Mouse (Mus musculus) adrenal gland, adult (tissue): ENCODE measurements at regions not wholly inside any gene's neighbourhood (a gene's known extent, or its start where the extent isn't known, plus 50 kb on each side); places are given as distances from the start of the nearest gene placed in this dataset.

ENCODE experiments used
- DNase-seq, 2 experiments: peaks; one replicate each; pipeline ENCODE4 v3.0.0; 2022 to 2023; ENCODE audit warnings: low spot score in 1 of 2; ENCODE audit not compliant: inconsistent age in 2 of 2

GRCm38 (mm10) chr7:83471111-83471510 lies 113.6 kb upstream of the Tmc3 start:
- no peak for DNase-seq

GRCm38 (mm10) chr7:83474471-83474870 lies 110.3 kb upstream of the Tmc3 start:
- no peak for DNase-seq

GRCm38 (mm10) chr7:83474986-83475385 lies 109.7 kb upstream of the Tmc3 start:
- no peak for DNase-seq

- no peak for DNase-seq
Measured at GRCm38 (mm10) chr7:83475438-83476160, 109.1 kb upstream of the Tmc3 start.

- DNase-seq, result no peak
Measured at GRCm38 (mm10) chr7:83476161-83476495, 108.6 kb upstream of the Tmc3 start.

GRCm38 (mm10) chr7:83476861-83477260 lies 107.9 kb upstream of the Tmc3 start:
- DNase-seq, result no peak

GRCm38 (mm10) chr7:83477661-83478121 lies 107.0 kb upstream of the Tmc3 start:
- DNase-seq, result peak in 1 of 2 experiments; percentile 38

GRCm38 (mm10) chr7:83481655-83482054 lies 103.1 kb upstream of the Tmc3 start:
- DNase-seq, result no peak

- DNase-seq, result no peak
Measured at GRCm38 (mm10) chr7:83482254-83482653, 102.5 kb upstream of the Tmc3 start.

- DNase-seq, result no peak
Measured at GRCm38 (mm10) chr7:83482671-83483304, 101.9 kb upstream of the Tmc3 start.

GRCm38 (mm10) chr7:83486156-83486750 lies 98.5 kb upstream of the Tmc3 start:
- DNase-seq, result peak in 1 of 2 experiments; percentile 37

GRCm38 (mm10) chr7:83489790-83490189 lies 94.9 kb upstream of the Tmc3 start:
- DNase-seq, result peak in 1 of 2 experiments; percentile 39

GRCm38 (mm10) chr7:83504996-83505645 lies 79.6 kb upstream of the Tmc3 start:
- DNase-seq, result peak in 1 of 2 experiments; percentile 36

- no peak for DNase-seq
Measured at GRCm38 (mm10) chr7:83516295-83516694, 68.4 kb upstream of the Tmc3 start.

GRCm38 (mm10) chr7:83521511-83521910 lies 63.2 kb upstream of the Tmc3 start:
- DNase-seq, result no peak
